Mouse (Mus musculus) ovary, adult 10 weeks (tissue): ENCODE data around the gene Gm12169. TPM values are rescaled to one million over a fixed set of nuclear protein-coding genes. Genes with fewer than 3 reads are reported as not detected.

Experiments used
- polyA plus RNA-seq: library from polyadenylated mRNA; stranded (reverse); fragments of 350-450 nt; fragmentation: Illumina TruSeq; extraction: RNeasy Lipid Tissue Mini Kit (QIAGEN cat#74804); gene quantifications from one replicate; pipeline ENCODE4 v1.2.3, GENCODE M21; 2014

Gene Gm12169
- not detected for polyA plus RNA-seq

DNA sequence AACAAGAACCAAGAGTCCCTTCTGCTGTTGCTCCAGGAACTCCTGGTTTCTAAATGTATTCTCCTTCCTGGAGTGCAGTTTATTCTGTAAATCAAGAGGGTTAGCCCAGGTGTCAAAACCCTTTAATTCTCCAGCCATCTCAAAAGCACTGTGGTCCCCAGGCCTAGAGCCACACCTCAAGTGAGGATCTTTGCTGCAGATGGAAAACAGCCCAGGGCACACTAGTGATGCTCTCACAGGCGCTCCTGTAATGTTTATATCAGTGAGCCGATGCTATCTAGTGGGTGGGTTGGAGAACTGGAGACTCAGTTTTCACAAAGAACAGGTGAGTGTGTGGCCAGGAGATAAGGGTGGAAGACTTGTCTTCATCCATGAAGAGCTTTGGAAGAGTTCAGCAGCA, at the start of gene Gm12169:
Gene Gm12169, plus strand, starts transcription at position 301 of the 400 bp plus-strand sequence.

GRCm38 (mm10) chr11:46571327-46571726, 47.3 kb downstream of the Gm12169 start, which contains the start of gene BC053393:
BC053393 (plus strand) TSS chr11:46571536.

Other genes with a start within 250 kb of the Gm12169 start
- 45.7 TPM for gene Cyfip2, start 211.4 kb upstream of the Gm12169 start, polyA plus RNA-seq
- 0.68 TPM for gene Itk, start 134.7 kb upstream of the Gm12169 start, polyA plus RNA-seq
- gene Fam71b, start 127.7 kb upstream of the Gm12169 start, polyA plus RNA-seq, result not detected
- gene Med7, start 87.3 kb upstream of the Gm12169 start, polyA plus RNA-seq, result 187 TPM
- gene Havcr2, start 69.3 kb upstream of the Gm12169 start, polyA plus RNA-seq, result 2.0 TPM
- not detected for gene BC053393, start 47.3 kb downstream of the Gm12169 start, polyA plus RNA-seq
- 0.88 TPM for gene Dppa1, start 105.0 kb downstream of the Gm12169 start, polyA plus RNA-seq
- 0.34 TPM for gene Timd2, start 182.8 kb downstream of the Gm12169 start, polyA plus RNA-seq
- 0.43 TPM for gene Havcr1, start 210.9 kb downstream of the Gm12169 start, polyA plus RNA-seq